Mouse (Mus musculus): ENCODE results near the gene Gnaq.
A peak's percentile ranks its signal among the peaks of the same experiment; 100 is the strongest.

Gnaq gene

DNA sequence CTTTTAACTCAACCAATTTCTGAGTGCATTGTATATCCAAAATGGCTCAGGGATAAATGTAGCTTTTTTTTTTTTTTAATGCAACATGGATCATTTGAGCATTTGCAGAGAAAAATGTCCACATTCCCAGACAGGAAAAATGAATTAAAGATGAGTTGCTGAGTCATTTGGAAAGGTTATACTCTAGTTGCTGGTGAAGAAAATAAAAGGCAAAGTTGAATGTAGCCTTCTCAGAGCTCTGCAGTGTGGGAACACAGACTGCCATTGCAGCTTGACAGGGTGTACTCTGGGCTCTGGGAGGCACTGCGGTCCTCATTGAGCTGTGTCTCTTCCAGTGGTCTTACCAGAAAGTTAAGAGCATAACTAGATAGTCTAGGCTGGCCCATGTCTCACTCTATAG is 160.3 kb downstream of the Gnaq start:
- no peak for ATAC-seq (ENCODE audit: insufficient number of reproducible peaks, low FRiP score, low TSS enrichment)

DNA sequence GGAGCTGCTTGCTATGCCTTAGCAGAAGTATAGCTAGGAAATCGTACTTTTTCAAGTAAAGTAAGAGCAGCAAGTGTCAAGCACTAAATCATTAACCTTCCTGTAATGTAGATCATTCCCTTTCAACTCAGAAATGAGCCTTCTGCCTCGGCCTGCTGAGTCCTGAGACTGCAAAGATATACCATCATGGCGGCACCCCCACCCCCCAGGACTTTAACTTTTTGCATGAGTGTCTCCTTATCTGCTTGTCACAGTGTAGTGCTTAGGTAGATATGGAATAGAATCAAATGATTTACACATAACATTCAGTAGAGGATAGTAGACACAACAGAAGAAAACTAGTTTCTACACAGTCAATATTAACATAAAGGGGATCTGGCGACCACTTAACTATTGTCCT is 167.8 kb downstream of the Gnaq start:
- ATAC-seq (ENCODE audit: insufficient number of reproducible peaks, low FRiP score, low TSS enrichment): no peak

DNA sequence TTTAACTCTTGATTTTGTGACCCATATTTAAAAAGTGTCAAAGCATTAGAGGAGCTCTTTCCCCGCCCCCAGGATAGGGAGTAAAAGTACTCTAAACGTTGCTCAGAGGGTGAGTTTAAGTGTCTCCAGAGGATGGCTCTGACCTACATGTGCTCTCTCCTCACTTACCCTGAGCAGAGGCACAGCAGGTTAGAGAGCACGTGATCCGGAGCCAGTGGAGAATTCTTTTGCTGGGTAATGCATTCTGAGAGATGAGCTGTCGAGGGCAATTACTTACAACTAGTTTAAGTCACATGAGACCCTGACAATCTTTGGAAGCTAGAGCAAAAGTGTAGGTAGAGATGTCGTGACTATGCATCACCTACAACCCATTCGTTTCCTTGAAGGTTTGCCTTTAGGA is 168.7 kb downstream of the Gnaq start:
- ATAC-seq (ENCODE audit: insufficient number of reproducible peaks, low FRiP score, low TSS enrichment): 0 out of 2 replicates have a peak, but pooled peaks have one; percentile 49

DNA sequence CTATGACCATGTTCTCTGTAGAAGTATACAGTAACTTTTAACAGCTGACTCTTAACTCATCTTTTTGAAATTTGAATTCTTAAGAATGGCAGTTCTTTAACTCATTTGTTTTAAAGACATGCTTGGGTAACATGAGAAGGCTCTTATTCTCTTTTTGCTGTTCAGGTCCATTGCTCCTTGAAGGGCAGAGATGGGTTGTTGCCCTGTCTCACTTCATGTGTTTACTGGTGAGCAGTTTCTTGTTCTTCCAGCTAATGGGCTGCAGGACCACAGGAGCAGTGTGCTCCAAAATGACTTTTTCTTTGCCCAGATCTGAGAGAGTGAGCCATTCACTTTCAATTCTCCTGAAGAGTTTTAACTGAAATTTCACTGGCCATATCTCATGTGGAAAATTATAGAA is 176.4 kb downstream of the Gnaq start:
- ATAC-seq (ENCODE audit: insufficient number of reproducible peaks, low FRiP score, low TSS enrichment): no peak

DNA sequence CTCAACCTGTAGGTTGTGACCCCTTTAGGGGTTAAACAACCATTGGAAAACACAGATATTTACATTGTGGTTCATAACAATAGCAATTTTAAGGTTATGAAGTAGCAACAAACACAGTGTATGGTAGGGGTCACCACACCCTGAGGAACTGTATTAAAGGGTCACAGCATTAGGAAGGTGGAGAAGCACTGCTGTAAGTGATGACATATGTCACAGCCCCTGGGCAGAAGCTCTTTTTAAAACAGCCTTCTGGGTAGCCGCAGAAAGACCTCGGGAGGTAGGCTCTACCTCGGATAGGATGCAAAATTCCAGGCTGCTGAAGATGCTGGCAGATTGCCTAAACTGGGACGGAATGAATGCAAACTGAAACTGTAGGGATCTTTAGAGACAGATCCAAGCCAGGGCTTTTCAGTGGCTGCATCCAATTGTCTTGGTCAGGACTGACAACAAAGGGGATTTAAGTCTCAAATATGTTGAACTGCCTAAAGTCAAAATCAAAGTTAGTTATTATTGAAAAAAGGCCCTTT is 181.7 kb downstream of the Gnaq start:
- 0 out of 2 replicates have a peak, but pooled peaks have one; percentile 40 for ATAC-seq (ENCODE audit: insufficient number of reproducible peaks, low FRiP score, low TSS enrichment)

DNA sequence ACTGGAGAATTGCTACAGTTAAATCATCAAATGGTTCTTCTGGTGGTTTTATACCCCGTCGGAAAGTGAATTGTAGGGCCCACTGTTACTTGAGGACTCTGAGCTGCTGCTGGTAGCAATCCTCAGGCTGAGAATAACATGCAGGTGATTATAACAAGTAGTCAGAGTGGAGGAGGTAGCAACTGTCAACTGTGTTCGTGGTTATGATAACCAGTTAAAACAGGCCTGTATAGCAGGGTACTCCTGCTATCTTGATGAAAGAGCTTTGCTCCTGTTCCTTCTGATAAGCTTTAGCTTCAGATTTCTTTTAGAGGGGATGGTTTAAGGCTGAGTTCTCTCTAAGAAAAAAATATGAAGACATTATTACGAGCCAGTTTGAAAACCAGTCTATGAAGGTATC is 182.9 kb downstream of the Gnaq start:
- no peak for ATAC-seq (ENCODE audit: insufficient number of reproducible peaks, low FRiP score, low TSS enrichment)

DNA sequence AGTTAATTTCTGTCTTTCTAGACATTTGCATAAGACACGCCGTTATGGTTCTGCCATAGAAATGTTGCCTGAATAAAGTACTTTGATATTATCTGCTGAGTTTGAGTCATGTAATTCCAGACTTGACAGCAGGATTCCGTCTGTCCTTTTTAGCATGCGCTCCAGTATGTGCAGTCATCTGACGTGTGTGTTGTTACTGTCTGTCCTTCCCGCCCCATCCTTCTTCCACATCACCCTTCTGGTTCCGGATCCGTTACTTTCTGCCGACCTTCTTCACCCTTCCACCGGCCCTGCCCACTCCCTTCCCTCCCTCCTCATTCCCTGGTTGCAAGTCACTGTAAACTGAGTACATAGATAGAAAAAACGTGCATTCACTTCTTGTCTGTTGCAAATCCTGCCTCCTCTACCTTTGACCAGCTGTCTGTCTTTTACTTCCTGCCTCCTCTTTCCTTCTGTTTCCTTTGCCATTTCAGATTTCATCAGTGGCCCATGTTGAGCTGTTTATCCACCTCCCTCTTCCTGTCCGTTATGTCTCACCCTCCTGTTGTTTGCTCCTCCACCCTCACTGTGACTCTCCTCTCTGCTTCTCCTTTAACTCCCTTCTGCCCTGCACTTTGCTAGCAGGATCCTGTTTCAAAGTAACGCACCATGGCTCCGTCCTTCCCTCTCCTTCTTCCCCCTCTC is 185.6 kb downstream of the Gnaq start:
- ATAC-seq (ENCODE audit: insufficient number of reproducible peaks, low FRiP score, low TSS enrichment): no peak

DNA sequence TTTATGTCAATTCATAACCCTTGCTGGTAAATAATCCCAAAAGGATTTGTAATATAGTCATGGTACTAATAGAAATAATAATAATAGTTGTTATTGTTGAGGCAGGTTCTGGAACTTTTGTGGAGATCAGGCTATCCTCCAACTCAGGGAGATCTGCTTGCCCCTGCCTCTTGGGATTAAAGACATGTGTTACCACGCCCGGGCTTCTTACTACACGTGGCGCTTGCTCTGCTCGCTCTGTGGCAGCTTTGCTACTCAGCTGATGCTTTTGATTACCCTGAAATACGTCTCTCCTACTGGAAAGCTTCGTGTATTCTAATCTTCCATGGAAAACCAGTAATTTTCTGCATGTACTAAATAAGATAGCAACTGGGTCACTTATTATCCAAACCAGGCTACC is 187.4 kb downstream of the Gnaq start:
- no peak for ATAC-seq (ENCODE audit: insufficient number of reproducible peaks, low FRiP score, low TSS enrichment)

DNA sequence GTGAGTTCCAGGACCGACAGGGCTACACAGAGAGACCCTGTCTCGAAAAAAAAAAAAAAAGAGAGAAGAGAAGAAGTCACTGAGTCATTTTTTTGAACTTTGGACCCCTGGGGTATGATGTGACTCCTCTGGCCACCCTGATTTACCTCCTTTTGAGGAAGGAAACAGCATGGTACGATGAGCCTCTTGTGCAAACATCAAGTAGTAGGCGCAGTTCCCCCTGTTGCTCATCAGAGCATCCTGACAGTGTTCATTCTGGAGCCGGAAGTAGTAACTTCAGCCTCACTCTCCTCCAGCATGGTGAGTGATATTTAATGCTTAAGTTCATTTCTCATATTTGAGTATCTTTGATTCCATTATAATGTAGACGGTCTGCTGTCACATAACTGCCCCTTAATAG is 190.4 kb downstream of the Gnaq start:
- ATAC-seq (ENCODE audit: insufficient number of reproducible peaks, low FRiP score, low TSS enrichment): no peak

DNA sequence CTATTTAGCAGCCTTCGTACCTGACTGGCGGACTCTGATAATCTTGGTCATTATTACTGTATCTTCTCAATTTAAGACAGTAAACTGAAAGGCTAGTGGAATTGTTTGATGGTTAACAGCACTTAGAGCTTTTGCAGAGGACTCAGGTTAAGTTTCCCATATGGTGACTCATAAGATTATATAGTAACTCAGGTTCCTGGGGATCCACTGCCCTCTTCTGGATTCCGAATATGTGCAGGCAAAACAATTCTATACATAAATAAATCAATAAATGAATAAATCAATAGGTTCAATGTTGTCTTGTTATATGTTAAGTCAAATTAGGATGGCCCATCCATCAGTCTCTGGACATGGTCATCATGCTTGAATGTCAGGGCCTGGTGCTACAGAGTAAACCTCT is 191.6 kb downstream of the Gnaq start:
- no peak for ATAC-seq (ENCODE audit: insufficient number of reproducible peaks, low FRiP score, low TSS enrichment)

DNA sequence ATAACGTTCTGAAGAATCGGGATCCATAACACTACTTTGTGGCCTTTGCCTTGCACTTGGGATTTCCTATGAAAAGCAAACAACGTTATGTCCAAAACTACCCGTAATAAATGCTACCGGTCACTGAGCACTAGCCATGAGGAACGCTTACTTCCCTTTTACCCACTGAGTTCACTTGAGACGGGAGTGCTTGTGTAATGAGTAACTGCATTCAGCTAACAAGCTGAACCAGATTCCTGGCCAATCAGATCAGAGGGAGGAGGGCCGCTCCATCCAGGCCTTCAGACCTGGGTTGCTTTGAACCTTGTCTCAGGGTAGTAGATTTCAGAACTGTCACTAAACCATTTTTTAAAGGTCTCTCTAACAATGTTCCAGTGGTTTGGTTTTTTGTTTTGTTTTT is 193.3 kb downstream of the Gnaq start:
- ATAC-seq (ENCODE audit: insufficient number of reproducible peaks, low FRiP score, low TSS enrichment): no peak

DNA sequence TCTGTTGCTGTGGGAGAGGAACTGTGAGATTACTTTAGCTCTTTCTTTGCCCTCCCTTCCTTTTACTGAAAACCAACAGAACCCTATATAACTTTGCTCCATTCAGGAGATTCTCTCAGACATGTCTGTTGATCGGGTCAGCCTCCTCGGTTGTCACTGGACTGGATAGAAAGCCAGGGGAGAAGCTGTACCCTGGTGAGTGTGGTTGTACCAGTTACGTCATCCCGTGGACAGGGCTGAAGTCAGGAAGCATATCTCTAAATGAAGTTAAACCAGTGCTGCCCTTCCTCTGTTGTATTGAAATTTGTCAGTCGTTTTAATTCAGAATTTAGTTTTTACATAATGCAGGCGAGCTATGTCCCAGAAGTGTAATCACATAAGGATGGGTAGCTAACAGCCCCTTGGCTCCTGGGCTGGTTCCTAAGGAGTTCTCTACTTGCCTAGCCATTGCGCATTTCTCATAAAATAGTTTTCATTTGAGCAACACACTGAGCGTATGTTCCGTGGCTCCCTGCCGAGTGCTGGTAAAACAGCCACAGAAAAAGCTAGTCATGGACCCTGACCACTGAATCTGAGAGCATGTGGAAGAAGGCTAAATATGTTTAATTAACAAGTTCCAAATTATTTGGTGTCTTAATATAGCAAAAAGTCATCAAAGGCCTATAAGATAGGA is 194.9 kb downstream of the Gnaq start:
- ATAC-seq (ENCODE audit: insufficient number of reproducible peaks, low FRiP score, low TSS enrichment): no peak

DNA sequence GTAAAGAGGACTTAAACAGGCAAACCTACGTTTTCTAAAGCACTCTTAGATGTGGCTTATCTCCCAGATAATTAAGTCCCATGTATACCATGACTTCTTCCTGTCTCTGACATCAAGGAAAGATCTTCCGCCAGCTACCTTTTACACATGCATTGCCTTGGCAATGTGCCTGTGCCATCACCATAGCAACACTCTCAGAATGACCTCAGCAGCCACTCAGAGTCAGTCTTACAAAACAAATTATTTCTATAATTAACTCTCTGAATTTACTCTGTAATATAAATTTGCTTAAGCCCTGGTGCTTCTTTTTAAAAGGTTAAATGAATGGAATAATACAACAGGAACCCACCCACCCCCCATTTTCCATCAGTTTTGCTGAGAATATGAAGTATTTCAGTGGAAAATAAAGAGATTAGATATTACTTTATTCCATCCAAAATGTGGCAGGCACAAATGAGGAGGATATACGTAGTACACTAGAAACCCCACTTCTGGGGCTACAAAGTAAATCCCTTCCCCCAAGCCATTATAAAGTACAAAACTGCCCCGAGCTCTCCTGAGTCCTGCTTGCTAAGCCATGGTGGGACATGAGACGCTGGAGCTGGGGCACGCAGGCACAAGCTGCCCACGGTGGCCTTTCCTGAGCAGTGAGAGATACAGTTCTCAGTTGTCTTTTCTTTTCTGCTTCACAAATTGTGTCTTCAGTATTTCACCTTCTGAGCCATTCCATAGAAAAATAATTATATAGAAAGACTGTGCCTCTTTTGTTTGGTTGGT is 195.6 kb downstream of the Gnaq start:
- peak; percentile 75; the same call in 1 of the 2 replicates for ATAC-seq (ENCODE audit: insufficient number of reproducible peaks, low FRiP score, low TSS enrichment)

DNA sequence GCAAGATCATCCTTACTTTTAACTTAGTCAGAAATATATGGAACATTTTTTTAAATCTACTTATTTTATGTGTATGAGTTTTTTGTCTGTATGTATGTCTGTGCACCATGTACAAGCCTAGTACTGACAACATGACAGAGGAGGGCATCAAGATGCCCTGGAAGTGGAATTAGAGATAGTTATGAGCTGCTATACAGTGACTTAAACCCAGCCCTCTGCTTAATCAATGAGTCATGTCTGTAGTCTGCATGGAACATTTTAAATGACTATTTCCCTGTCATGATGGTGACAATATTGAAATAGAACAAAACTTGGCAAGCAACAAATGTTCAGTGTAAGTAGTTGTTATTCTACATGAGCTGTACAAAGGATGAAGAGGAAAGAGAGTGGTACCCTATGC is 196.4 kb downstream of the Gnaq start:
- no peak for ATAC-seq (ENCODE audit: insufficient number of reproducible peaks, low FRiP score, low TSS enrichment)

DNA sequence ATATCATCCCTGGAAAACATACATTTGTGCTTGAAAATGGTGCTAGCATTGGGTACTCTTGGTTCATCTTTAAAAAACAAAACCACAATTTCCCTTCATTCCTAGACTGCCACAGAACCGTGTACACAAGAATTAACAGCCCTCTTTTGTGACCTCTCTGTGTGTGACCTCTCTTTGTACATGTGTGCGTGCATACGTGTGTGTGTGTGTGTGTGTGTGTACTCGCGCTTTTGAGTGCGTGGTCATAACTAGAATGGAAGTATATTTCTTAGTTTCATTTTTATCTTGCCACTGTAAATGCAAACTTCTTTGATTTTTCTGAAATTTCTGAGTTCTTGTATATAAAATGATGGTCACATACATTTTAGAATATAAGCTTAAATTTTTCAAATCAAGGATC is 197.0 kb downstream of the Gnaq start:
- no peak for ATAC-seq (ENCODE audit: insufficient number of reproducible peaks, low FRiP score, low TSS enrichment)

DNA sequence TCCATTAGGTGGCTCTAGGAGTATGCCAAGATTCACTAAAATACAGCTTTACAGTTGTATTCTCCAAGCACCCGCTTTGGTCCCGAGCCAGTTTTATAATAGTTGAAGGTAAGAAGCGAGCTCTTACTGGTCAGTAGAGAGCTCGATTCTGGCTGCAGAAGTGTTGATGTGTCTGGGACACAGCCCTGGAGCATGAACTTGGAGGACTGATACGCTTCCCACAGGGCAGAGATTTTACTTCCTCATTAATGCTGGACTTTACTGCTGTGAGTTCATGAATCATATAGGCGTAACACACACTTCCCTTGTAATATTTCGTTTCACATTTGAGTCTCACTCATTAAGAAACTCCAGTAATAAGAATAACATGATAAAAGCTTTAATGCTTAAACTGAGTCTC is 197.5 kb downstream of the Gnaq start:
- no peak for ATAC-seq (ENCODE audit: insufficient number of reproducible peaks, low FRiP score, low TSS enrichment)

DNA sequence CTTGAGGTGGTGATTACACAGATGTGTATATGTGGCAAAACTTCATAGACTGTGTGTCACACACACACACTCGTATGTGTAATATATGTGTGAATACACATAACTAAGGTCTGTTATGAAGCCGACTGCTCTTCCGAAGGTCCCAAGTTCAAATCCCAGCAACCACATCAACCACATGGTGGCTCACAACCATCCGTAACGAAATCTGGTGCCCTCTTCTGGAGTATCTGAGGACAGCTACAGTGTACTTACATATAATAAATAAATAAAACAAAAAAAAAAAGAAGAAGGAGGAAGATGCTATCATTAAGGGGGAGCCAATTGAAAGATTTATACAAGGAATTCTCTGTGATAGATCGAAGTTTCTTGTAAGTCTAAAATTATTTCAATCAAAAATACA is 198.4 kb downstream of the Gnaq start:
- ATAC-seq (ENCODE audit: insufficient number of reproducible peaks, low FRiP score, low TSS enrichment): no peak

DNA sequence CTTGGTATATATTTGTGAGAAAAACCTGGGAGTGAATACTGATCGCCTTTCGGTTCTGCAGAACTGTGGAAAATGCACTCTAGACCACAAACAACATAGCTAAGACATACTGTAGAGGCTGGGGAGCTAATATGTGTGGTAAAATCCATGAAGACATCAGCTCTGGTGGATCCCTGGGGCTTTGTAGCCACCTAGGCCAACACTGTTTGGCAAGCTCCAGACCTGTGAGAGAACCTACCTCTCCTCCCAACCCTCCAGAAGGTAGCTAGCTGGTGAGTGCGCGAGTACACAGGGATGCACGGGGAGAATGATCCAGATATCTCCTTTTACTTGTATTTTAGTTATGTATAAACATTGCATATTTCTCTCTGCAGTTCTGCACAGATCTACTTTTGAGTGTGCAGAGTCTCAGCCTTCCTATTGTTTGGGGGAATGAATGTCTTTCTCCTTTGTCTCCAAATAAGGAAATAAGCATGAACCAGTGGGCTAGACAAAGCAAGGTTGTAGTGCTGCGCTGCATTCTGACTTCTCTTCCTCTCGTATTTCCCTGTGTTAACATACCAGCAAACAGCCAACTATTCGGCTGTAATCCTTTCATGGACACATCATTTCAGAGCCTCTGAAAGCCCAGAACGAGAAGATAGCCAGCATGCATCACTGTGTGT is 205.4 kb downstream of the Gnaq start:
- peak; percentile 91 for ATAC-seq (ENCODE audit: insufficient number of reproducible peaks, low FRiP score, low TSS enrichment)

DNA sequence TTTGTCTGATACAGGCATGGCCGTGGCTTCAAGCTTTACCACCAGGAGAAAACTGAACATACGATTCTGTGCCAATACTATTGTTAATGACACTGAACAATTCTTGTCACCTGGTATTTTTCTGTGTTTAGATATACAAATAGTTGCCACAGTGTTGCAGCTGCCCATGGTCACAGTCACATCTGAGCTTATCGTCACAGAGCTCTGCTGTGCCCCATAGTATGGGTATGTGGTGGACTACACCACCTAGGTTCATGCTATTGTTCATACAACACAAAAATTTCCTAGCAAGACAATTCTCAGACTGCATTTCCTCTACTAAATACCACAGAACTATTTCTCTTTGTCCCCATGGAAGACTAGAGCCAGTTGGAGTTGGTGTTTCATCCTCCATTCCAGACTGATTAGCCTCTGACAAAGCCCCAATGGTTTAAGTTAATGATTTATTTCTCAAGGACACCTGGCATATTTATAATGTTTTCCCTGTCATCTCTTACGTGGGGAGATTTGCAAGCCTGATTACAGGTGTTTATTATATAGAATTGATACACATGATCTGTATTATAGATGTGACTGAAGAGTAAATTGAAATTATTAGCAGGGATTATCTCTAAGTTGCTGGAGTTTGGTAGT is 207.4 kb downstream of the Gnaq start:
- ATAC-seq (ENCODE audit: insufficient number of reproducible peaks, low FRiP score, low TSS enrichment): no peak

DNA sequence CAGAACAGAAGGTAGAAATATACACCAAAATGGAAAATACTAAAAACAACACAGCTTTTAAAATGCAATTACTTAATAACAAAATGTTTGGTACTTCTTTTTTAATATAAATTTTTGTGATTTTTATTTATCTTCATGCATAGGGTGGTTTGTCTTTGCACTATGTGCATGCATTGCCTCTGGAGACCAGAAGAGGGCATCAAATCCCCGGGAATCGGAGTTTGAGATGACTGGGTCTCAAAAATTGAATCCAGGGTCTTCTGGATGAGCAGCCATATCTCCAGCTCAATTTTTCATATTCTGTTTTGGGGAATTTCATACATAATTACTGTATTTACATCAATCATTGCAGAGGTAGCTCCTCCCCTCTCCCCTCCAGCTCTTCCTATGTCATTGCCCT is 210.1 kb downstream of the Gnaq start:
- ATAC-seq (ENCODE audit: insufficient number of reproducible peaks, low FRiP score, low TSS enrichment): no peak
